Mouse (Mus musculus) G1E (cell line): ENCODE data around the gene Ttf1. TPM values are rescaled to one million over a fixed set of nuclear protein-coding genes. Genes with fewer than 3 reads are reported as not detected.

Source experiments
- ATAC-seq: 2 replicates; pipeline ENCODE4 v1.8.0; 2016; ENCODE audit warnings: mild to moderate bottlenecking; ENCODE audit not compliant: insufficient number of reproducible peaks, poor library complexity, low FRiP score, severe bottlenecking; ENCODE audit errors: extremely low read depth
- DNase-seq: peaks from one replicate; pipeline ENCODE4 v3.0.0; 2012; ENCODE audit warnings: low spot score
- H3K27me3 ChIP-seq: 2 replicates; pipeline ENCODE4 v1.6.1; 2012; ENCODE audit warnings: mild to moderate bottlenecking, low read length, inconsistent platforms; ENCODE audit not compliant: insufficient read depth
- H3K36me3 ChIP-seq: replicated peaks from 2 replicates; pipeline ENCODE3; 2012; ENCODE audit warnings: mild to moderate bottlenecking, inconsistent platforms
- H3K4me1 ChIP-seq: 2 replicates; pipeline ENCODE4 v1.6.1; 2012; ENCODE audit warnings: low read depth, low read length, inconsistent platforms, mixed read lengths; ENCODE audit not compliant: insufficient read depth
- H3K4me3 ChIP-seq: 2 replicates; pipeline ENCODE4 v1.5.1; 2012; ENCODE audit warnings: low read depth, mild to moderate bottlenecking, inconsistent platforms, low read length, moderate library complexity, mixed read lengths
- H3K9me3 ChIP-seq: replicated peaks from 2 replicates; pipeline ENCODE4 v1.6.1; 2012; ENCODE audit warnings: inconsistent platforms
- CTCF ChIP-seq: IDR thresholded peaks from 2 replicates; pipeline ENCODE4 v1.5.1; 2012; ENCODE audit warnings: low read depth, low read length, inconsistent platforms, mixed read lengths
- GATA1 ChIP-seq: IDR thresholded peaks from 2 replicates; pipeline ENCODE4 v1.6.1; 2012; ENCODE audit warnings: borderline replicate concordance, low read length, inconsistent platforms, mixed read lengths
- GATA2 ChIP-seq: IDR thresholded peaks from 2 replicates; pipeline ENCODE4 v1.6.1; 2012; ENCODE audit warnings: low read depth, low read length, inconsistent platforms, borderline replicate concordance
- POLR2AphosphoS5 ChIP-seq: IDR thresholded peaks from 2 replicates; pipeline ENCODE4 v1.6.1; 2012; ENCODE audit warnings: low read depth, low read length, inconsistent platforms; ENCODE audit not compliant: insufficient replicate concordance
- TAL1 ChIP-seq: conservative IDR thresholded peaks from 2 replicates; pipeline ENCODE4 v1.6.1; 2012; ENCODE audit warnings: low read depth, low read length, inconsistent platforms, mixed read lengths
- polyA plus RNA-seq: library from polyadenylated mRNA; stranded (reverse); fragments of >175 nt; gene quantifications from 2 replicates; pipeline ENCODE4 v1.2.3, GENCODE M21; 2012
- total RNA-seq, 2 experiments: library from RNA; stranded (forward) in 1 of 2; stranded (reverse) in 1 of 2; fragments of 200-1000 nt in 1 of 2; fragments of >200 nt in 1 of 2; fragmentation: Nextera tagmentation in 1 of 2; gene quantifications; 2 replicates each; pipeline ENCODE4 v1.2.3; 2014 to 2017

The Ttf1 gene
- total and polyA plus RNA-seq, 3 experiments: 7.8 to 39.2 (median 21.5) TPM

GRCm38 (mm10) chr2:29123907-29124569 is 64.0 kb downstream of the Ttf1 start, which contains the start of gene Setx:
Gene Setx (plus strand): TSS chr2:29124181.
- TF ChIP-seq POLR2AphosphoS5: no peak
- no peak for TF ChIP-seq GATA1
- TF ChIP-seq CTCF: no peak
- no peak for TF ChIP-seq TAL1
- TF ChIP-seq GATA2: no peak
- ATAC-seq (no peak), DNase-seq (peak; percentile 8)
- peaks cover 8% of the 10 kb centered on the region; the same call in 1 of the 2 replicates for H3K27me3 ChIP-seq
- H3K4me3 ChIP-seq: peak within 1 kb of the TSS; percentile 94
- H3K36me3 ChIP-seq: peaks cover 21% of the 10 kb centered on the region
- H3K4me1 ChIP-seq: peaks cover 17% of the 10 kb centered on the region
- H3K9me3 ChIP-seq: no peaks in the 10 kb centered on the region

GRCm38 (mm10) chr2:29124571-29124935 is 64.5 kb downstream of the Ttf1 start:
- peak overlapping the region; percentile 94 for H3K4me3 ChIP-seq
- peaks cover 26% of the 10 kb centered on the region for H3K36me3 ChIP-seq
- ATAC-seq: no peak
- H3K4me1 ChIP-seq: peaks cover 17% of the 10 kb centered on the region
- no peak for DNase-seq
- H3K9me3 ChIP-seq: no peaks in the 10 kb centered on the region
- H3K27me3 ChIP-seq: peaks cover 6% of the 10 kb centered on the region; the same call in 1 of the 2 replicates
- TF ChIP-seq GATA1: no peak
- no peak for TF ChIP-seq CTCF
- no peak for TF ChIP-seq POLR2AphosphoS5
- TF ChIP-seq GATA2: no peak
- TF ChIP-seq TAL1: no peak

GRCm38 (mm10) chr2:29124936-29125701 is 65.1 kb downstream of the Ttf1 start:
- TF ChIP-seq POLR2AphosphoS5: no peak
- ATAC-seq (peak; percentile 99), DNase-seq (peak; percentile 99)
- peak overlapping the region; percentile 94 for H3K4me3 ChIP-seq
- 0 out of 2 replicates have a peak, but pooled peaks cover 5% of the 10 kb centered on the region for H3K27me3 ChIP-seq
- H3K36me3 ChIP-seq: peaks cover 32% of the 10 kb centered on the region
- H3K4me1 ChIP-seq: peaks cover 17% of the 10 kb centered on the region
- no peaks in the 10 kb centered on the region for H3K9me3 ChIP-seq

GRCm38 (mm10) chr2:29130118-29130899 is 70.2 kb downstream of the Ttf1 start:
- H3K9me3 ChIP-seq: no peaks in the 10 kb centered on the region
- no peak overlapping the region for H3K4me3 ChIP-seq
- ATAC-seq (no peak), DNase-seq (no peak)
- H3K4me1 ChIP-seq: peaks cover 11% of the 10 kb centered on the region
- no peaks in the 10 kb centered on the region for H3K27me3 ChIP-seq
- TF ChIP-seq POLR2AphosphoS5 (no peak), CTCF (no peak), GATA2 (no peak), GATA1 (no peak), TAL1 (no peak)
- peaks cover 76% of the 10 kb centered on the region for H3K36me3 ChIP-seq

- H3K4me1 ChIP-seq: no peaks in the 10 kb centered on the region
- H3K4me3 ChIP-seq: no peak overlapping the region
- no peaks in the 10 kb centered on the region for H3K27me3 ChIP-seq
- TF ChIP-seq GATA2: no peak
- TF ChIP-seq POLR2AphosphoS5: no peak
- no peak for TF ChIP-seq CTCF
- no peak for TF ChIP-seq TAL1
- TF ChIP-seq GATA1: no peak
- H3K36me3 ChIP-seq: peaks cover 77% of the 10 kb centered on the region
- DNase-seq: no peak
- no peaks in the 10 kb centered on the region for H3K9me3 ChIP-seq
- ATAC-seq: no peak
Measured at GRCm38 (mm10) chr2:29135161-29135560, 75.1 kb downstream of the Ttf1 start.

Other genes with a start within 250 kb of the Ttf1 start
- gene Gtf3c4, start 219.9 kb upstream of the Ttf1 start, total RNA-seq (2014; fragmentation: Nextera tagmentation): 26.0 and 27.6 TPM in 2 replicates
- gene Gtf3c4, start 219.9 kb upstream of the Ttf1 start, total RNA-seq (2017): 22.0 and 25.0 TPM in 2 replicates
- gene Gtf3c4, start 219.9 kb upstream of the Ttf1 start, polyA plus RNA-seq: 37.6 and 38.3 TPM in 2 replicates
- gene Ddx31, start 219.9 kb upstream of the Ttf1 start, total RNA-seq (2014; fragmentation: Nextera tagmentation): 8.4 and 17.1 TPM in 2 replicates
- gene Ddx31, start 219.9 kb upstream of the Ttf1 start, total RNA-seq (2017): 13.0 and 15.9 TPM in 2 replicates
- 5.0 and 5.2 TPM in 2 replicates for gene Ddx31, start 219.9 kb upstream of the Ttf1 start, polyA plus RNA-seq
- not detected in 2 replicates for gene Barhl1, start 143.6 kb upstream of the Ttf1 start, total RNA-seq (2014; fragmentation: Nextera tagmentation)
- 0.11 TPM in 1 of 2 replicates, not detected in the other for gene Barhl1, start 143.6 kb upstream of the Ttf1 start, total RNA-seq (2017)
- gene Barhl1, start 143.6 kb upstream of the Ttf1 start, polyA plus RNA-seq: 0.07 TPM in 1 of 2 replicates, not detected in the other
- gene Cfap77, start 5.2 kb upstream of the Ttf1 start, total RNA-seq (2014; fragmentation: Nextera tagmentation): 1.9 and 2.2 TPM in 2 replicates
- gene Cfap77, start 5.2 kb upstream of the Ttf1 start, total RNA-seq (2017): 0.29 and 0.55 TPM in 2 replicates
- gene Cfap77, start 5.2 kb upstream of the Ttf1 start, polyA plus RNA-seq: 0.73 and 0.79 TPM in 2 replicates
- gene Setx, start 63.9 kb downstream of the Ttf1 start, total RNA-seq (2014; fragmentation: Nextera tagmentation): 47.0 and 62.5 TPM in 2 replicates
- 52.1 and 72.9 TPM in 2 replicates for gene Setx, start 63.9 kb downstream of the Ttf1 start, total RNA-seq (2017)
- gene Setx, start 63.9 kb downstream of the Ttf1 start, polyA plus RNA-seq: 6.0 and 7.3 TPM in 2 replicates
- not detected in 2 replicates for gene Ntng2, start 192.7 kb downstream of the Ttf1 start, total RNA-seq (2014; fragmentation: Nextera tagmentation)
- 0.49 TPM in 1 of 2 replicates, not detected in the other for gene Ntng2, start 192.7 kb downstream of the Ttf1 start, total RNA-seq (2017)
- not detected in 2 replicates for gene Ntng2, start 192.7 kb downstream of the Ttf1 start, polyA plus RNA-seq